Mouse (Mus musculus) c-Kit-positive CD71-negative TER-119-negative erythroid progenitor cells, embryonic 14.5 days (primary cell): ENCODE measurements at regions not wholly inside any gene's neighbourhood (a gene's known extent, or its start where the extent isn't known, plus 50 kb on each side); places are given as distances from the start of the nearest gene placed in this dataset.

Experiments used
- DNase-seq: peaks from one replicate; pipeline ENCODE4 v3.0.0-alpha.2; 2013; ENCODE audit warnings: low read depth

GRCm38 (mm10) chr8:127979180-127980030 lies 379.0 kb upstream of the Nrp1 start:
- DNase-seq = peak; percentile 2

GRCm38 (mm10) chr8:127982165-127982564 lies 376.2 kb upstream of the Nrp1 start:
- DNase-seq = no peak

- DNase-seq = no peak
These were observed 372.8 kb upstream of the Nrp1 start for GRCm38 (mm10) chr8:127985616-127986015.

- no peak for DNase-seq
These were observed 369.5 kb upstream of the Nrp1 start for GRCm38 (mm10) chr8:127988887-127989286.

- DNase-seq = no peak
These were observed 363.5 kb upstream of the Nrp1 start for GRCm38 (mm10) chr8:127994898-127995297.

GRCm38 (mm10) chr8:127995490-127995889 lies 362.9 kb upstream of the Nrp1 start:
- DNase-seq = no peak

GRCm38 (mm10) chr8:128002386-128002785 lies 356.0 kb upstream of the Nrp1 start:
- DNase-seq = no peak

GRCm38 (mm10) chr8:128002806-128003205 lies 355.6 kb upstream of the Nrp1 start:
- no peak for DNase-seq

GRCm38 (mm10) chr8:128003385-128003784 lies 355.0 kb upstream of the Nrp1 start:
- DNase-seq = no peak

GRCm38 (mm10) chr8:128003881-128004286 lies 354.5 kb upstream of the Nrp1 start:
- no peak for DNase-seq

GRCm38 (mm10) chr8:128009393-128010010 lies 348.9 kb upstream of the Nrp1 start:
- no peak for DNase-seq

GRCm38 (mm10) chr8:128017171-128017570 lies 341.2 kb upstream of the Nrp1 start:
- DNase-seq = no peak

- no peak for DNase-seq
These were observed 334.7 kb upstream of the Nrp1 start for GRCm38 (mm10) chr8:128023661-128024060.

- DNase-seq = no peak
These were observed 333.6 kb upstream of the Nrp1 start for GRCm38 (mm10) chr8:128024774-128025222.

GRCm38 (mm10) chr8:128025251-128025856 lies 333.1 kb upstream of the Nrp1 start:
- no peak for DNase-seq

- DNase-seq = no peak
These were observed 331.4 kb upstream of the Nrp1 start for GRCm38 (mm10) chr8:128026981-128027380.

GRCm38 (mm10) chr8:128030335-128031280 lies 327.8 kb upstream of the Nrp1 start:
- no peak for DNase-seq

- no peak for DNase-seq
These were observed 324.3 kb upstream of the Nrp1 start for GRCm38 (mm10) chr8:128034127-128034526.

- no peak for DNase-seq
These were observed 322.7 kb upstream of the Nrp1 start for GRCm38 (mm10) chr8:128035672-128036071.

GRCm38 (mm10) chr8:128039341-128040064 lies 318.9 kb upstream of the Nrp1 start:
- DNase-seq = peak; percentile 8

- no peak for DNase-seq
These were observed 315.5 kb upstream of the Nrp1 start for GRCm38 (mm10) chr8:128042877-128043276.
